Mouse (Mus musculus) liver, embryonic 18 days (tissue): Measurements from ENCODE around the gene Pwwp2b. TPM values are rescaled to one million over a fixed set of nuclear protein-coding genes. Genes with fewer than 3 reads are reported as not detected.

ENCODE experiments used
- polyA plus RNA-seq: library from polyadenylated mRNA; depleted of rRNA; stranded (reverse); fragments of >200 nt; gene quantifications from 2 replicates; pipeline ENCODE4 v1.2.3, GENCODE M21; 2012; rRNA removed

The Pwwp2b gene
- 1.3 and 1.4 TPM in 2 replicates for polyA plus RNA-seq

GRCm38 (mm10) chr7:139247881-139248614 is at the start of gene Pwwp2b:
TSS of gene Pwwp2b (plus strand) at chr7:139248482.

GRCm38 (mm10) chr7:139212754-139213745 is 35.2 kb upstream of the Pwwp2b start, which contains the start of the genes Lrrc27 and Stk32c:
TSS of gene Lrrc27 (plus strand) at chr7:139212988.
TSS of gene Stk32c (minus strand) at chr7:139213307.

Other genes with a start within 250 kb of the Pwwp2b start
- 0.05 and 0.13 TPM in 2 replicates for gene Dpysl4, start 162.5 kb upstream of the Pwwp2b start, polyA plus RNA-seq
- gene Lrrc27, start 35.5 kb upstream of the Pwwp2b start, polyA plus RNA-seq, result 0.99 and 1.1 TPM in 2 replicates
- gene Stk32c, start 35.2 kb upstream of the Pwwp2b start, polyA plus RNA-seq, result 0.08 and 0.13 TPM in 2 replicates
- 3.2 and 3.5 TPM in 2 replicates for gene Inpp5a, start 140.6 kb downstream of the Pwwp2b start, polyA plus RNA-seq